Mouse (Mus musculus) embryonic fibroblast, embryonic 13.5 days (primary cell): ENCODE measurements around the gene Prdm8.

Experiments
- CTCF ChIP-seq: IDR thresholded peaks from 2 replicates; pipeline ENCODE4 v1.5.1; 2011; ENCODE audit warnings: mild to moderate bottlenecking, control low read depth, low read length, moderate library complexity, borderline replicate concordance; ENCODE audit not compliant: insufficient read depth
- POLR2A ChIP-seq: IDR thresholded peaks from 2 replicates; pipeline ENCODE4 v1.6.1; 2011; ENCODE audit warnings: low read depth, mild to moderate bottlenecking, control low read depth, low read length, moderate library complexity

- no peak for TF ChIP-seq CTCF
- TF ChIP-seq POLR2A: no peak
Observed at GRCm38 (mm10) chr5:98146895-98147294, 20.1 kb upstream of the Prdm8 start.
